ENCODE assay signal across 8 mouse cellular contexts in genomic region chr6:118019569-118019968, GRCm38 (mm10). TPM values are rescaled to one million over a fixed set of nuclear protein-coding genes. Genes with fewer than 3 reads are reported as not detected.
DNase-seq lines count a peak whose midpoint lies in the region; ATAC-seq and TF ChIP-seq lines count a peak whose summit lies in the region.

No protein-coding gene starts in this region.

- H3K27ac ChIP-seq in embryonic facial prominence, embryonic 11.5 days (replicated peaks; ENCODE audit: low read depth, low read length): no peak overlapping the region
- peak overlapping the region; percentile 89 for H3K27ac ChIP-seq in layer of hippocampus, adult 2 months
- H3K27ac ChIP-seq in olfactory bulb, adult 2 months (ENCODE audit: insufficient read depth, low read depth, low read length): peak overlapping the region; percentile 97
- H3K27ac ChIP-seq in heart, embryonic 10.5 days: no peak overlapping the region
- H3K27ac ChIP-seq in heart, adult 2 months: no peak overlapping the region

- TF ChIP-seq POLR2A in olfactory bulb, adult 2 months (IDR thresholded peaks at IDR 0.05; ENCODE audit: insufficient read depth, low read depth, low read length): no peak
- no peak for TF ChIP-seq POLR2A in heart, adult 2 months (IDR thresholded peaks at IDR 0.05; ENCODE audit: insufficient read depth, low read depth, low read length)

- H3K79me2 ChIP-seq in heart, adult 2 months (replicated peaks; ENCODE audit: control insufficient read depth, insufficient read depth, low read length): no peaks in the 10 kb centered on the region

- WGBS in embryonic facial prominence, embryonic 11.5 days: 41% methylated on average over 7 of the region's 7 CpGs
- WGBS in olfactory bulb, adult 2 months: 6% methylated on average over 7 of the region's 7 CpGs
- WGBS in heart, embryonic 10.5 days: 55% methylated on average over 7 of the region's 7 CpGs
- WGBS in heart, adult 2 months: 33% methylated on average over 7 of the region's 7 CpGs

- H3K9ac ChIP-seq in embryonic facial prominence, embryonic 11.5 days (replicated peaks; ENCODE audit: low read length): no peak overlapping the region
- no peak overlapping the region for H3K9ac ChIP-seq in heart, adult 2 months (ENCODE audit: low read depth, low read length)

- no peak overlapping the region for H3K4me2 ChIP-seq in embryonic facial prominence, embryonic 11.5 days (ENCODE audit: low read depth, low read length)

- no peak overlapping the region for H3K4me3 ChIP-seq in embryonic facial prominence, embryonic 11.5 days (ENCODE audit: low read depth, low read length)
- peak overlapping the region; percentile 32 for H3K4me3 ChIP-seq in layer of hippocampus, adult 2 months
- H3K4me3 ChIP-seq in olfactory bulb, adult 2 months (ENCODE audit: insufficient read depth, low read depth, low read length): peak overlapping the region; percentile 25; the same call in 1 of the 2 replicates
- no peak overlapping the region for H3K4me3 ChIP-seq in heart, embryonic 10.5 days
- no peak overlapping the region for H3K4me3 ChIP-seq in heart, adult 2 months

- ATAC-seq in cerebellum, adult (ENCODE audit: insufficient number of reproducible peaks, low FRiP score, low TSS enrichment): 0 out of 2 replicates have a peak, but pooled peaks have one; percentile 12
- ATAC-seq in embryonic facial prominence, embryonic 11.5 days (replicated peaks; ENCODE audit: insufficient number of reproducible peaks, low FRiP score, low TSS enrichment, low read depth): no peak
- no peak for ATAC-seq in megakaryocyte, adult 5-6 weeks (ENCODE audit: poor library complexity, severe bottlenecking)

- no peaks in the 10 kb centered on the region for H3K4me1 ChIP-seq in embryonic facial prominence, embryonic 11.5 days (ENCODE audit: control insufficient read depth, insufficient read depth, low read length)
- peaks cover 57% of the 10 kb centered on the region for H3K4me1 ChIP-seq in olfactory bulb, adult 2 months (ENCODE audit: control insufficient read depth, insufficient read depth, low read length)
- peaks cover 4% of the 10 kb centered on the region; the same call in 1 of the 2 replicates for H3K4me1 ChIP-seq in heart, embryonic 10.5 days
- no peaks in the 10 kb centered on the region for H3K4me1 ChIP-seq in heart, adult 2 months (ENCODE audit: control insufficient read depth, insufficient read depth, low read length)

- TF ChIP-seq EP300 in heart, adult 2 months (IDR thresholded peaks at IDR 0.05; ENCODE audit: insufficient read depth, low read depth, low read length): no peak

- H3K27me3 ChIP-seq in embryonic facial prominence, embryonic 11.5 days (ENCODE audit: control insufficient read depth, insufficient read depth, low read length): no peaks in the 10 kb centered on the region
- peaks cover 45% of the 10 kb centered on the region for H3K27me3 ChIP-seq in heart, embryonic 10.5 days (ENCODE audit: insufficient read depth, poor library complexity, severe bottlenecking)
- no peaks in the 10 kb centered on the region for H3K27me3 ChIP-seq in heart, adult 2 months (ENCODE audit: control insufficient read depth, insufficient read depth, low read length)

- no peak for DNase-seq in cerebellum, postnatal 4 days (ENCODE audit: low spot score in 2 of 2)
- peak; percentile 11 for DNase-seq in embryonic facial prominence, embryonic 11.5 days (ENCODE audit: low spot score)
- peak; percentile 21 to 60 for DNase-seq in layer of hippocampus, adult 2 months (ENCODE audit: low spot score in 2 of 2)
- no peak for DNase-seq in heart, embryonic 10.5 days (ENCODE audit: low spot score)
- no peak for DNase-seq in heart, adult 2 months

- no peaks in the 10 kb centered on the region for H3K36me3 ChIP-seq in embryonic facial prominence, embryonic 11.5 days (replicated peaks; ENCODE audit: control insufficient read depth, insufficient read depth, low read depth, low read length)
- no peaks in the 10 kb centered on the region for H3K36me3 ChIP-seq in heart, embryonic 10.5 days
- no peaks in the 10 kb centered on the region for H3K36me3 ChIP-seq in heart, adult 2 months (ENCODE audit: control insufficient read depth, insufficient read depth, low read length)

- intact Hi-C loops in heart, adult 2 months (cut with DNase I): no loop called here

- no peaks in the 10 kb centered on the region for H3K9me3 ChIP-seq in embryonic facial prominence, embryonic 11.5 days (replicated peaks; ENCODE audit: control insufficient read depth, low read length)
- H3K9me3 ChIP-seq in heart, embryonic 10.5 days: no peaks in the 10 kb centered on the region

- no peak for TF ChIP-seq CTCF in layer of hippocampus, adult 2 months (conservative IDR thresholded peaks at IDR 0.05)
- no peak for TF ChIP-seq CTCF in olfactory bulb, adult 2 months (IDR thresholded peaks at IDR 0.05; ENCODE audit: insufficient read depth, low read depth, low read length)
- no peak for TF ChIP-seq CTCF in heart, adult 2 months (IDR thresholded peaks at IDR 0.05)

RNA-seq across cellular contexts. Expression of gene Rasgef1a, which starts 8.3 kb away (rescaled TPM):
- 0.24 and 0.31 TPM in 2 replicates for polyA plus RNA-seq in embryonic facial prominence, embryonic 11.5 days (2014; fragmentation: Nextera tagmentation; extraction: Ambion mirVana)
- total RNA-seq in layer of hippocampus, adult 2 months (2021): 100 to 1,000 TPM; 216 to 231 TPM
- not detected in 2 replicates for polyA plus RNA-seq in olfactory bulb, adult 2 months (2012; ENCODE audit: insufficient read depth, insufficient read length, low replicate concordance, missing spikeins)
- total RNA-seq in megakaryocyte, adult 5-6 weeks (2015): 0.09 TPM in 1 of 2 replicates, not detected in the other
- total RNA-seq in megakaryocyte, adult 5-6 weeks (2017): 0.29 TPM in 1 of 2 replicates, not detected in the other
- 0.35 and 0.43 TPM in 2 replicates for polyA plus RNA-seq in heart, embryonic 10.5 days (2016; fragmentation: Nextera tagmentation; extraction: Ambion mirVana)
- total RNA-seq in heart, adult 2 months (2021): under 1 TPM; 0.18 to 0.37 TPM
- polyA plus RNA-seq in heart, adult 2 months (2012; rRNA removed): 0.26 and 0.37 TPM in 2 replicates

Comparison
In these comparisons a context has a peak if more than half of its experiments do, and no peak if none do; other contexts are left out.
1. DNase-seq: peak in embryonic facial prominence, embryonic 11.5 days (single experiment) and layer of hippocampus, adult 2 months (2 of 2); none in cerebellum, postnatal 4 days (0 of 2), heart, embryonic 10.5 days (single experiment) and heart, adult 2 months (0 of 2).
2. H3K27ac ChIP-seq: peak in layer of hippocampus, adult 2 months (single experiment) and olfactory bulb, adult 2 months (single experiment); none in embryonic facial prominence, embryonic 11.5 days (single experiment), heart, embryonic 10.5 days (single experiment) and heart, adult 2 months (single experiment).
3. H3K4me3 ChIP-seq: peak in layer of hippocampus, adult 2 months (single experiment) and olfactory bulb, adult 2 months (single experiment); none in embryonic facial prominence, embryonic 11.5 days (single experiment), heart, embryonic 10.5 days (single experiment) and heart, adult 2 months (single experiment).